Comparison of ENCODE assay signal across 11 mouse cellular contexts in genomic region chr13:63906516-63906915, GRCm38 (mm10).
DNase-seq lines count a peak whose midpoint lies in the region; ATAC-seq and TF ChIP-seq lines count a peak whose summit lies in the region.
"Had no signal": no experiment of that assay in that cellular context is flagged by ENCODE, and none has a peak within 500 bp of the region (broad histone marks: within the 10 kb centered on the region; RNA-seq: fewer than 3 reads in every experiment).

No protein-coding gene starts in this region.

- no peak overlapping the region for H3K27ac ChIP-seq in lung, postnatal 0 days (ENCODE audit: low read length)
- no peak overlapping the region for H3K27ac ChIP-seq in left cerebral cortex, adult 2 months
- H3K27ac ChIP-seq: heart, embryonic 13.5 days; limb, embryonic 12.5 days had no signal

- H3K9me3 ChIP-seq in lung, postnatal 0 days (ENCODE audit: low read length), result no peaks in the 10 kb centered on the region
- H3K9me3 ChIP-seq: G1E; heart, embryonic 13.5 days; limb, embryonic 12.5 days had no signal

- H3K4me1 ChIP-seq in lung, postnatal 0 days (ENCODE audit: insufficient read depth, low read depth, low read length), result peaks cover 10% of the 10 kb centered on the region; the same call in 1 of the 2 replicates

- H3K36me3 ChIP-seq in lung, postnatal 0 days (ENCODE audit: insufficient read depth, low read length), result no peaks in the 10 kb centered on the region
- H3K36me3 ChIP-seq: heart, embryonic 13.5 days; limb, embryonic 12.5 days had no signal

- no peaks in the 10 kb centered on the region for H3K27me3 ChIP-seq in lung, postnatal 0 days (replicated peaks; ENCODE audit: insufficient read depth, low read length)
- H3K27me3 ChIP-seq: heart, embryonic 13.5 days had no signal

- peak; percentile 63 for DNase-seq in kidney, adult 11 months
- DNase-seq in kidney, postnatal 4 days, result no peak
- peak; percentile 40 to 59 for DNase-seq in adrenal gland, postnatal 36 days
- peak; percentile 94 for DNase-seq in fat pad, adult 2 months (ENCODE audit: extremely low read depth, low read depth, low spot score)
- DNase-seq in lung, postnatal 0 days (ENCODE audit: low spot score), result peak; percentile 80
- no peak for DNase-seq in embryo, embryonic 9.5 days (ENCODE audit: extremely low spot score)
- no peak for DNase-seq in left cerebral cortex, adult 2 months (ENCODE audit: extremely low spot score in 1 of 2, low spot score in 2 of 2)

- no peak for TF ChIP-seq EP300 in lung, postnatal 0 days (IDR thresholded peaks at IDR 0.05)

- no peak overlapping the region for H3K4me3 ChIP-seq in lung, postnatal 0 days (ENCODE audit: low read depth, low read length)
- no peak overlapping the region for H3K4me3 ChIP-seq in left cerebral cortex, adult 2 months
- H3K4me3 ChIP-seq: heart, embryonic 13.5 days; limb, embryonic 12.5 days had no signal

- peak; percentile 88 for ATAC-seq in lung, postnatal 0 days
- ATAC-seq in CD4-positive, CD25-positive, alpha-beta regulatory T cell, adult 4 months, result no peak

- no peak overlapping the region for H3K4me2 ChIP-seq in lung, postnatal 0 days (replicated peaks; ENCODE audit: low read depth, low read length)
- H3K4me2 ChIP-seq: heart, embryonic 13.5 days; limb, embryonic 12.5 days had no signal

- 48% methylated on average over 4 of the region's 4 CpGs for WGBS in lung, postnatal 0 days

- TF ChIP-seq CTCF in lung, postnatal 0 days (IDR thresholded peaks at IDR 0.05), result no peak
- no peak for TF ChIP-seq CTCF in left cerebral cortex, adult 2 months (IDR thresholded peaks at IDR 0.05)

- no peak overlapping the region for H3K9ac ChIP-seq in lung, postnatal 0 days (replicated peaks; ENCODE audit: low read depth)
- H3K9ac ChIP-seq: heart, embryonic 13.5 days; limb, embryonic 12.5 days had no signal

- intact Hi-C loops in left cerebral cortex, adult 2 months (cut with DNase I), result no loop called here

Comparison
In these comparisons a context has a peak if more than half of its experiments do, and no peak if none do; other contexts are left out.
1. DNase-seq: peak in kidney, adult 11 months (single experiment), adrenal gland, postnatal 36 days (2 of 2), fat pad, adult 2 months (single experiment) and lung, postnatal 0 days (single experiment); none in kidney, postnatal 4 days (0 of 2), embryo, embryonic 9.5 days (single experiment) and left cerebral cortex, adult 2 months (0 of 2).